Mouse (Mus musculus): ENCODE data around the gene Coro2a. TPM values are rescaled to one million over a fixed set of nuclear protein-coding genes. Genes with fewer than 3 reads are reported as not detected.
A peak's percentile ranks its signal among the peaks of the same experiment; 100 is the strongest.

Gene Coro2a
- polyA plus RNA-seq, 1 experiment from 2014 or later: 2.7 TPM

GRCm38 (mm10) chr4:46502606-46503502, 99.1 kb downstream of the Coro2a start:
- 80% methylated on average over 16 of the region's 16 CpGs for WGBS
- Histone ChIP-seq H3K4me2 (replicated peaks) (no peak overlapping the region), H3K9ac (no peak overlapping the region), H3K4me3 (no peak overlapping the region), H3K9me3 (no peaks in the 10 kb centered on the region), H3K27me3 (peaks cover 28% of the 10 kb centered on the region), H3K36me3 (peaks cover 62% of the 10 kb centered on the region), H3K4me1 (peaks cover 8% of the 10 kb centered on the region; the same call in 1 of the 2 replicates), H3K27ac (no peak overlapping the region)
- ATAC-seq (ENCODE audit: low FRiP score, low read depth): no peak

- H3K27ac ChIP-seq: no peak overlapping the region
- no peaks in the 10 kb centered on the region for H3K27me3 ChIP-seq
- H3K36me3 ChIP-seq: peaks cover 84% of the 10 kb centered on the region
- H3K4me2 ChIP-seq (replicated peaks): no peak overlapping the region
- H3K4me3 ChIP-seq: no peak overlapping the region
- ATAC-seq (ENCODE audit: low FRiP score, low read depth): no peak
- H3K9ac ChIP-seq: no peak overlapping the region
- WGBS: 14% methylated on average over 4 of the region's 4 CpGs
- H3K9me3 ChIP-seq: no peaks in the 10 kb centered on the region
- no peaks in the 10 kb centered on the region for H3K4me1 ChIP-seq
Observed at GRCm38 (mm10) chr4:46498976-46499375, 103.0 kb downstream of the Coro2a start.

GRCm38 (mm10) chr4:46498511-46498910, 103.5 kb downstream of the Coro2a start:
- no peak for ATAC-seq (ENCODE audit: low FRiP score, low read depth)
- H3K9ac ChIP-seq: no peak overlapping the region
- no peak overlapping the region for H3K4me2 ChIP-seq (replicated peaks)
- H3K4me1 ChIP-seq: no peaks in the 10 kb centered on the region
- no peaks in the 10 kb centered on the region for H3K27me3 ChIP-seq
- H3K27ac ChIP-seq: no peak overlapping the region
- no peaks in the 10 kb centered on the region for H3K9me3 ChIP-seq
- 81% methylated on average over 3 of the region's 3 CpGs for WGBS
- H3K36me3 ChIP-seq: peaks cover 84% of the 10 kb centered on the region
- H3K4me3 ChIP-seq: no peak overlapping the region

- Histone ChIP-seq H3K36me3 (peaks cover 86% of the 10 kb centered on the region), H3K27ac (no peak overlapping the region), H3K4me3 (no peak overlapping the region), H3K9ac (no peak overlapping the region), H3K9me3 (no peaks in the 10 kb centered on the region), H3K4me2 (replicated peaks) (no peak overlapping the region), H3K4me1 (no peaks in the 10 kb centered on the region), H3K27me3 (no peaks in the 10 kb centered on the region)
- 44% methylated on average over 4 of the region's 4 CpGs for WGBS
- ATAC-seq (ENCODE audit: low FRiP score, low read depth): no peak
Observed at GRCm38 (mm10) chr4:46497286-46497892, 104.6 kb downstream of the Coro2a start.

- Histone ChIP-seq H3K9ac (no peak overlapping the region), H3K36me3 (peaks cover 75% of the 10 kb centered on the region), H3K27ac (no peak overlapping the region), H3K27me3 (no peaks in the 10 kb centered on the region), H3K4me3 (no peak overlapping the region), H3K9me3 (no peaks in the 10 kb centered on the region), H3K4me2 (replicated peaks) (no peak overlapping the region), H3K4me1 (peaks cover 4% of the 10 kb centered on the region; the same call in 1 of the 2 replicates)
- no peak for ATAC-seq (ENCODE audit: low FRiP score, low read depth)
- WGBS: 82% methylated on average over 12 of the region's 12 CpGs
Observed at GRCm38 (mm10) chr4:46495543-46495942, 106.5 kb downstream of the Coro2a start.

- peaks cover 55% of the 10 kb centered on the region for H3K36me3 ChIP-seq
- 90% methylated on average over 6 of the region's 6 CpGs for WGBS
Observed at GRCm38 (mm10) chr4:46493071-46493470, 108.9 kb downstream of the Coro2a start.

GRCm38 (mm10) chr4:46489028-46489925, 112.7 kb downstream of the Coro2a start, which contains the start of gene Nans:
Gene Nans (plus strand): TSS chr4:46489248.
- Histone ChIP-seq H3K9me3 (no peaks in the 10 kb centered on the region), H3K9ac (peak within 1 kb of the TSS; percentile 89), H3K27ac (peak within 1 kb of the TSS; percentile 35), H3K27me3 (no peaks in the 10 kb centered on the region), H3K4me3 (peak within 1 kb of the TSS; percentile 79), H3K36me3 (peaks cover 27% of the 10 kb centered on the region), H3K4me1 (peaks cover 16% of the 10 kb centered on the region), H3K4me2 (replicated peaks) (peak within 1 kb of the TSS; percentile 72)
- peak; percentile 97 for ATAC-seq (ENCODE audit: low FRiP score, low read depth)
- under 1% methylated on average over 57 of the region's 58 CpGs for WGBS

More at GRCm38 (mm10) chr4:46493071-46493470, 108.9 kb downstream of the Coro2a start:
- H3K9ac ChIP-seq: no peak overlapping the region
- H3K4me1 ChIP-seq: peaks cover 12% of the 10 kb centered on the region; the same call in 1 of the 2 replicates
- no peak for ATAC-seq (ENCODE audit: low FRiP score, low read depth)
- H3K27me3 ChIP-seq: no peaks in the 10 kb centered on the region
- no peak overlapping the region for H3K27ac ChIP-seq
- H3K4me3 ChIP-seq: no peak overlapping the region
- no peak overlapping the region for H3K4me2 ChIP-seq (replicated peaks)
- H3K9me3 ChIP-seq: no peaks in the 10 kb centered on the region

GRCm38 (mm10) chr4:46487348-46487747, 114.7 kb downstream of the Coro2a start:
- Histone ChIP-seq H3K4me1 (peaks cover 16% of the 10 kb centered on the region), H3K4me3 (no peak overlapping the region), H3K4me2 (replicated peaks) (no peak overlapping the region), H3K27me3 (no peaks in the 10 kb centered on the region), H3K9me3 (no peaks in the 10 kb centered on the region), H3K36me3 (peaks cover 7% of the 10 kb centered on the region; the same call in 1 of the 2 replicates), H3K9ac (no peak overlapping the region), H3K27ac (no peak overlapping the region)
- WGBS: 88% methylated on average over 5 of the region's 5 CpGs
- ATAC-seq (ENCODE audit: low FRiP score, low read depth): no peak

Other genes starting within 250 kb of the Coro2a start
- 9.2 and 9.5 TPM in 2 replicates for gene Trmo, start 212.8 kb downstream of the Coro2a start, polyA plus RNA-seq (2015; fragmentation: Nextera tagmentation; extraction: Ambion mirVana)
- 0.52 and 3.3 TPM in 2 replicates for gene Hemgn, start 188.7 kb downstream of the Coro2a start, polyA plus RNA-seq (2015; fragmentation: Nextera tagmentation; extraction: Ambion mirVana)
- 284 and 307 TPM in 2 replicates for gene Anp32b, start 151.3 kb downstream of the Coro2a start, polyA plus RNA-seq (2015; fragmentation: Nextera tagmentation; extraction: Ambion mirVana)
- 102 and 105 TPM in 2 replicates for gene Nans, start 113.0 kb downstream of the Coro2a start, polyA plus RNA-seq (2015; fragmentation: Nextera tagmentation; extraction: Ambion mirVana)
- gene Trim14, start 66.1 kb downstream of the Coro2a start, polyA plus RNA-seq (2015; fragmentation: Nextera tagmentation; extraction: Ambion mirVana): 1.1 and 1.2 TPM in 2 replicates
- 1.8 and 2.1 TPM in 2 replicates for gene Tbc1d2, start 48.0 kb upstream of the Coro2a start, polyA plus RNA-seq (2015; fragmentation: Nextera tagmentation; extraction: Ambion mirVana)